Mouse (Mus musculus) cerebellum, postnatal 25 days (tissue): Measurements from ENCODE around the gene Cyp4v3.
"Not testable (repeated sequence)": the region's sequence is repeated elsewhere in the genome, so short reads cannot be mapped to it uniquely, and the experiment has no call there.

ENCODE experiments used
- DNase-seq, 2 experiments: peaks; one replicate each; pipeline ENCODE4 v3.0.0; 2021; ENCODE audit warnings: mixed read lengths in 2 of 2

The Cyp4v3 gene

GRCm38 (mm10) chr8:45332685-45333409 lies at the start of gene Cyp4v3:
Cyp4v3 (minus strand) TSS chr8:45333216.
- peak; percentile 30 to 49 for DNase-seq

GRCm38 (mm10) chr8:45381963-45382347 lies 48.9 kb upstream of the Cyp4v3 start, which contains the start of gene Fam149a:
Fam149a (minus strand) TSS chr8:45382291.
- DNase-seq = peak; percentile 12 to 16

DNA sequence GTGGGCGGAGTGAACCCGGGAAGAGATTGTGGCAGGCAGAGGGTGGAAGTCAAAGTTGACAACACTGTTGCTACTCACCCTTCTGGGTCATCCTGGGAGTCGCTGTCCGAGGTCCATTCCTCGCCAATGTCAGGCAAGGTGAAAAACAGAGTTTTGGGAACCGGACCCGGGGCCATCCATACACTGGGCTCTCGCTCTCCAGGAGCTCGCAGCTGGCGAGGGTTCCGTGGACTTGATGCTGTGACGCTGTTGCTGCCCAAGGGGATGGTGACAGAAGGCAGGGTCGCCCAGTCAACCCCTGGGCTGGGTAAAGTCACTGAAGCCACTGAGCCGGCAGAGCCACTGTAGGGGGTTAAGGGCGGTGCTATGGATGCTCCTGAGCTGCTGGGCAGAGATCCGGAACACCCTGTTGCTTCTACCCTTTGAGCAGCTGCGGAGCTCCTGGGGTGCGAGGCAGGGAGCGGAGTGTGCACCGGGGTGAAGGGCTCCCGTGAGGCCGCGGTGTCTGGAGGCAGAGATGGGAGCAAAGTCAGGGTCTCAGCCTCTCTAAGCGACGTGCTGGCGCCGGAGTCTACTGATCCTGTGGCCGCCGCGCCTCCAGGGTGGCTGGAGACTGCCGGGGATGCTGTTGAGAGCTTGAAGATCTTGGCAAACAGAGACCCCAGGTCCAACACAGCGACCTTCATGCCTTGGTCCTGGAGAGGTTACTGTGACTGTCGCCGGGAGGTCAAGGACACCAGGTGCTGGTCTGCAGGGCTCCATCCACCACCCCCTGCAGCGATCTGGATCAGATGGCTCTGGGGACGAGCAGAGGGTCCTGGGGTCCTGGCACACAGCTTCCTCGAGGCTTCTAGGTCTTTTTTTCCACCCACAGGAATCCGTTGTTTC lies 48.3 kb upstream of the Cyp4v3 start:
- peak; percentile 13 to 22 for DNase-seq

DNA sequence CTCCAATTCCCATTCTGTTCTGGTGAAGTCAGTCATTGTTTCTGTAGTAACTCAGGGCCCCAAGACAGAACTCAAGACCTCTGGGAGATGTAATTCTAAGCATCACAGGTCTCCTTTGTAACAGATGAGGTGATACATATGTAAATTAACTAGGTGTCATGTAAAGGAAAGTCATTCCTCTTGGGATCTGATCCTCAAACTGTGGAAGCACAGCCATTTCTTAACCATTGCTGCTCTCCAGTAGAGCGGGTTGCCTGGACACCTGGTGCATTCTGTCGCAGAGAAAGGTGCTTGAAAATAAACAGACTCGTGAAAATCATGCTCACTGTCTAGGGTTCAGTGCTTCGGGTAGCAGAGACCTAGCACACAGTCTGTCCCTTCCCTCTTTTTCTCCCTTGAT lies 47.6 kb upstream of the Cyp4v3 start:
- no peak for DNase-seq

GRCm38 (mm10) chr8:45374071-45374470 lies 41.1 kb upstream of the Cyp4v3 start:
- DNase-seq = no peak

DNA sequence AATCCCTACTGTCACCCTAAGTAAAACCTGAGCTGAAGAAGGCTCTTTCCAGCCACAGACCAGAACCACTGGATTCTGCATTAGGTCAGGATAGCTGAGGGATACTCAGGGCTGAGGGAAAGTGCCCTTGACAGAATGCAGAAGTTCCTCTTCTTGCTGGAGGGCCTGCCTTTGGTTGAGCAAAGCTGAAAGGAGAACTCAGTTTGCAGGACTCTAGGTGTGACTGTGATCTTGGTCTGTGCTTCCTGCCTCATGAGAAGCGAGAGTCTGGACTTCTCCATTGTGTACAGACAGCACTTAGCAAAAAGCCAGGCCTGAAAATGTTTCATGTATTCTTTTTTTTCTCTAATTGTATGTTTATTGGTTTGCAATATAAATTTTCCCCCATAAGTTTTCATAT lies 34.1 kb upstream of the Cyp4v3 start:
- DNase-seq = no peak

DNA sequence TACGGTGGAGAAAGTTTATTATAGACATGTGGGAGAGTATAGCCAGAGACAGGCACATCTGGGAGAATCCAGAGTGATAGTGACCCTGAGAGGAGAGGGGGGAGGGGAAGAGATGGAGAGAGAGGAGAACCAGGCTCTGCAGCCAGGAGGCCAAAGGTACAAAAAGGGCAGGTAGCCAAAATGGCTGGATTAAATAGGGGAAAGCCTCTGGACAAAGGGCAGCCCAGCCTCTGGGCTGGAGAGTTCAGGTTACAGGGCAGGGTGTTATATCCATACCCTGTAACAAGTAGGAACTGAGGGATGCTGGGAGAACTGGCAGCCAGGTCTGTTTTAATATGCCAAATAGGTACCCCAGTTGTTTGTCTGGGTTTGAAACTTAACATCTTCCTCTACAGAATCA lies 30.2 kb upstream of the Cyp4v3 start:
- no peak for DNase-seq

- DNase-seq = peak in 1 of 2 experiments; percentile 28
Measured at GRCm38 (mm10) chr8:45362323-45362722, 29.3 kb upstream of the Cyp4v3 start.

- DNase-seq = peak in 1 of 2 experiments; percentile 20
Measured at GRCm38 (mm10) chr8:45359091-45359605, 26.1 kb upstream of the Cyp4v3 start.

- peak; percentile 69 to 73 for DNase-seq
Measured at GRCm38 (mm10) chr8:45358132-45358918, 25.3 kb upstream of the Cyp4v3 start.

DNA sequence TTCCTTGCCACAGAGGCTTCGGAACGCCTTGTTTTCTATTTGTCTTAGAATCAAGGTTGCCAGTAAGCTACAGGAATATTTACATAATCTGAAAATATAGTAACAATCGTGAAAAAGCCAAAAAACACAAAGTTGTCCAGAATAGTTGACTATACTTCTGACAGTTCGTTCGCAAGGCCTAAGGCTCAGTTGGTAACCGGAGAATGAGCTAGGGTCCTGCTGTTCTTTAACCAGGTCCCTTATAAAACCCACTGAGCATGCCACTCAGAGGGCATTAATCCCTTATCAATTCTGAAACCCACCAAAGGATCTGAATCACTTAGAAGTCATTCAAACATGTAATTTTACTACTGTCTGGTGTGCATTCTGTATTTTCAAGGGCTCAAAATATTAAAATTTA lies 22.8 kb upstream of the Cyp4v3 start:
- no peak for DNase-seq

DNA sequence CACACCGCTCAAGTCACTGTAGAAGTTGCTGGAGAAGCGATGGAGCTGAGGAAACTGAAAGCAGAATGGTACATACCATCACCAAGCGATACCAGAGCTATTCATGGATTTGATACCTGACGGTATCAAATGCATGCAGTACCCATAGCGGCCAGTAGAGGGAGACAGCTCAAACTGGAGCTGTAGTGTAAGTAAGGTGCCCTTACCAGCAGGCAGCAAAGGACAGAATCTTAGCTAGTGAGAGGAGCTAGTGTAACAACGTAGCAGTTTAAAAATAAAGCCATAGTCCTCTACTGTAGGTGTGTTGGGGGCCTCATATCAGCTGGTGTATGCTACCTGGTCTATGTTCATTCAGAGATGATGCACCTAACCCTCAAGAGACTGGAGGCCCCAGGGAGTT lies 12.0 kb upstream of the Cyp4v3 start:
- peak; percentile 64 to 82 for DNase-seq

DNA sequence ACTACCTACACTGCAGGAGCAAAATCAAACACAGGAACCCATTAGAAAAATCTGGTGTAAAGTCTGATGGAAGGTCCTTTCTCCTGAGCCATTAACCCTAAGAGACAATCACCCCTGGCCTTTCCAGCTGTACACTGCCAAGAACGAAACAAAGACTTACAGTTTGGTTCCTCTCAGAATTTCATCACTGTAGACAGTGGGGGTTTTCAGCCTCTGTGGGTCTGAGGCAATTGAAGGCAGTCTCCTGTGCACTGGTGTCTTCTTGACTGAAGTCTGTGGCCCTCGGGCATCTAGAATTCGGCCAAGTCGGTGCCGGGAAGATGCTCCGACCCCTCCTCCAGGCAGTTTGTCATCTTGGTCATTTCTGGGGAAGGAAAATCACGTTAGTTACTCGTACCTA lies 11.3 kb upstream of the Cyp4v3 start:
- no peak for DNase-seq

DNA sequence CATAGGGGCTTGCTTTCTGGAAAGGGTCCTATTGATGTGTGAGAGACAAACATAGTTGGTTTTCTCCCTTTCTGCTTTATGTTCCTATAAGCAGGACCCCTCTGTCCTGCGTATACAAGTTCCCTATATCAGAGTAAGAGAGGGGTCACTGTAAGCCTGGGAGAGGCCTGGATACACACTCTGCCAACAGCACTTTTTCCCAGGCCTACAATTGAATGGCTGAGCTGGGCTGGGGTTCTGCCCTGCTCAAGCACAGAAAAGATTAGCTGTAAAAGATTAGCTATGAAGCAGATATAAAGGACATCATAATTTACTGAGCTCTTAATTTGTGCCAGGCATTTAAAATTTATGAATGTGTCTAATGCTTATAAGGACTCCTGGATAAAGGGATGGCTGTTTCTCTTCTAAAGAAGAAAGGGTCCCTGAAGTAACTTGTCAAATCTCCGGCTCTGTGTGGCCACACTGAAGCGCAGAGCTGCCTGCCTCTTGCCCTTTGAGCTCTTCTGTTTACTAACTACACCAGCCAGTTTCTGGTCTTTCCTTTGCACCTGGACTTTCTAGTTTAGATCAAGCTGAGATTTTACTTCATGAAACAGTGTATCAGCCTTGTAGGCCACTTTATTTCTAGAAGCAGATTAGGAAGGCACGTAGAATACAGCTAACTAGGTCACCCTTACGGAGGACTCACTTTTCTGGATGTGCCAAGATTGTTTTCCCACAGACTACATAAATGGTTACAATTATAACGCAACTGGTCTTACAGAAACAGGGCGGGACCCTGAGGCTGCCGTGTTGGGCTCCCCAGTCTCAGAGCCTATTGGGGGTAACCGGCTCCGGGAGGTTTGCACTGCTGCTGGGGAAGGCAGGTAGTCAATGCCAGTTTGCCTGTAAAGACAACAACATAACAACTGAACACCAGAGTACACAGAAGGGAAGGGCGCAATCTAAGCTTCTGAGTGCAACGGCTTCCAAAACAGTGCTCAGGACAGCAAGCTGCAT lies 8.9 kb upstream of the Cyp4v3 start:
- no peak for DNase-seq

GRCm38 (mm10) chr8:45333493-45333892 lies 477 bp upstream of the Cyp4v3 start:
- peak in 1 of 2 experiments; percentile 7 for DNase-seq

DNA sequence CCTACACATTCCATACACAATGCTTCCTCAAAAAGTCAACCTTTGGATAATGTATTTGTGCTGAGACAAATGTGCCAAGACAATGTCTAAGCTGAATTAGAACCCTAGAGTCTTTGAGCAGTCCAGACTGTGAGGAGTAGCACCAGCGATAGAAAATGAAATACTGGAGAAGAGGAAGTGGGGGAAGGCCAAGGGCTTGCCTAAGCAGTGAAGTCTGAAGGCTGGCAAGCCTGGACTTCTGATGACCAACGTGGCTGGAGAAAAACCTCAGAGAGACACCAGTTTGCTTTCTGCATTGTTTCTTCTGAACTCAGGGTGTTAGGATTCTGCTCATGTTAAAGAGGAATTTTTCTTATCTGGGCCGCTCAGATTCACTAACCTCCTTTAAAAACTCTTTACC lies 2.2 kb downstream of the Cyp4v3 start:
- DNase-seq = no peak

GRCm38 (mm10) chr8:45329206-45329980 lies 3.6 kb downstream of the Cyp4v3 start:
- DNase-seq = no peak

GRCm38 (mm10) chr8:45327076-45327475 lies 5.9 kb downstream of the Cyp4v3 start:
- not testable (repeated sequence) for DNase-seq

- DNase-seq = no peak
Measured at GRCm38 (mm10) chr8:45324151-45324550, 8.9 kb downstream of the Cyp4v3 start.

- DNase-seq = no peak
Measured at GRCm38 (mm10) chr8:45321365-45321764, 11.7 kb downstream of the Cyp4v3 start.

DNA sequence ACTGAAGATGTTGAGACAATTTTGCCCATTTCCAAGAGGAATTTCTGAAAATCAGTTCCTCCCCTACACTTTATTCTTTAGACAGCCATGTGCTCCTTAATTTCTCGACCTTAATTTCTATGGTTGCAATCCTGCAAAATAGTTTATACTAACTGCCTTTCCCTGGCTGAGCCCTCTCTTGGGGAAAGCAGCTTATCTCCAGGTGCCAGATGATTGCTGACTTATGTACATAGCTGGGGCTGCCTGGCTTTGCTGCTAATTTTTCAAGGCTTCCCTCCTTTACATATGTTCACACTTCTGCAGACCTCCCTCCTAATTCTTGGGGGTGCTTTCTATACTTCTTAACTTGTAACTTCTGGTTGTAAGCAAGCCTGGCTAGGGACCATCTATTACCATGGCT lies 12.1 kb downstream of the Cyp4v3 start:
- DNase-seq = no peak
